Mouse (Mus musculus): Measurements from ENCODE around the gene Ccne1.
A peak's percentile ranks its signal among the peaks of the same experiment; 100 is the strongest.
"Not testable (repeated sequence)": the region's sequence is repeated elsewhere in the genome, so short reads cannot be mapped to it uniquely, and the experiment has no call there.

The Ccne1 gene

DNA sequence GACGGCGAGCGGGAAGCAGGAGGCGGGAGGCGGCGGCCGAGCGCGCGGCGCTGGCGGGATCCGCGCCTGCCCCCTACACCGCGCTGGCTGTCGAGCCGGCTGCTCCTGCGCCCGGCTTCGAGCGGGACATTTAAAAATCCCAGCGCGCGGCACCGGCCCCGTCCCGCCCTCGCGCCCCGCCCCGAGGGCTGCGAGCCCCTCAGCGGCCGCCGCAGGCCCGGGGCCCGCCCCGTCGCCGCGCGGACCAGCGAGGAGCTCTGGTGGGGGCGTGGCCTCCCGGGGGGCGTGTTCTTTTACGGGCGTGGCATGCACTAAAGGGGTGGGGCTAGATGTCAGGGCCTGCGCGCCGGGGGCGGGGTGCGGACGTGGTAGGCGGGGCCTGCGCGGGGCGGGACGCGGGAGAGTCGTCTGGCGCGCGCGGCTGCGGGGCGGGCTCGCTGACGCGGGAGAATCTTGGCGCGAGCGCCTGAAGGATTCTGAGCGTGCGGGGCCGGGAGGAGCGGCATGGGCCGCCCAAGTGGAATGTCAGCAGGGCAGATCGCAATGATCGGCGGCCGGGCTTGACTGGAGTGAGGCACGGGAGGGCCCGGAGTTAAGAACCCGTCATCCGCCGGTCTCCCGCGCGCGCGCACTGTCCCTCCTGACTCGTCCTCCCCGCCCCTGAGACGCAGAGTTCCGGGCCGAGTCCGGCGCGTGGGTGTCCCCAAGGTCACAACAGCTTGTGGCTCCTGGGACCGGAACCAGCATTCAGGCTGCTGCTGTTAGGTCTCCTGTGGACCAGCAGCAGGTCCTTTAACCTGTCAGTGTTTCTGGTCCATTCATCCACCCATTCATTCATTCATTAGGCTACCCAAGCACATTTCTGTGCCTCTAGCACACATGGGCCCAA is at the start of gene Ccne1:
TSS of gene Ccne1 (minus strand) at position 164 of the 889 bp plus-strand sequence.
- peak; percentile 88 for ATAC-seq (ENCODE audit: low TSS enrichment)

DNA sequence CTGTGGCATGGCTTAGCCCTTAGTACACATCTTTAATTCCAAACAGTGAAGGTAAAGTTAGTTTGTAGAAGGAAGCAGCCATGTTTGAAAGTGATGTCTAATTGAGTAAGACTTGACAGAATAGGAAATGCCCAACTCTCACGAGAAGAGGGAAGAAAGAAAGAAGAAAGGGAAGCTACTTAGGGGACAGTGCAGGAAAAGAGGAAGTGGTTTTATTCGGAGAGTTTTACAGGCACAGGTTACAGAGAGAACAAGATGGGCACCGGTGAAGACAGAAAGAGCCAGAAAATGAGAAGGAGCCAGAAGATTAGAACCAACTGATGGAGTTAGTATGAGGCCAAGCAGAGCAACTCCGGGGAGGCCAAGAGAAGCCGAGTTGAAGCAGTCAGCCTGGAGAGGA is 48.5 kb upstream of the Ccne1 start:
- no peak for ATAC-seq (ENCODE audit: low TSS enrichment)

DNA sequence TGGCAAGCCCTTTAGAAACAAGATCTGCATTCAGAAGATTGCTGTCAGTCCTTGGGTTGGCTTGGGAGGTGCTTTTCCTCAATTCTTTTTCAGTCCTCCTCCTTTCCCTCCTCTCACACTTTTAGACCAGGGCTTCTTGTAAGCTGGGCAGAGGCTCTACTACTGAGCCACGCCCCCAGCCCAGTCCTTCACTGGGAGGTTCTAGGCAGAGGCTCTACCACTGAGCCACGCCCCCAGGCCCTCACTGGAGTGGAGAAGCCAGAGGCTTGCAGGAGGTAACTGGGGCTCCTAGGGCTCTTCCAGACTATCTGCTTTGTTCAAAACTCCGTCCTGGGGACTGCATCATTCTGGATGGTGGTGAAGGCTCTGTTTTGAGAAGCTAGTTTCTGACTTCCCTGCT is 45.2 kb upstream of the Ccne1 start:
- ATAC-seq (ENCODE audit: low TSS enrichment): no peak

DNA sequence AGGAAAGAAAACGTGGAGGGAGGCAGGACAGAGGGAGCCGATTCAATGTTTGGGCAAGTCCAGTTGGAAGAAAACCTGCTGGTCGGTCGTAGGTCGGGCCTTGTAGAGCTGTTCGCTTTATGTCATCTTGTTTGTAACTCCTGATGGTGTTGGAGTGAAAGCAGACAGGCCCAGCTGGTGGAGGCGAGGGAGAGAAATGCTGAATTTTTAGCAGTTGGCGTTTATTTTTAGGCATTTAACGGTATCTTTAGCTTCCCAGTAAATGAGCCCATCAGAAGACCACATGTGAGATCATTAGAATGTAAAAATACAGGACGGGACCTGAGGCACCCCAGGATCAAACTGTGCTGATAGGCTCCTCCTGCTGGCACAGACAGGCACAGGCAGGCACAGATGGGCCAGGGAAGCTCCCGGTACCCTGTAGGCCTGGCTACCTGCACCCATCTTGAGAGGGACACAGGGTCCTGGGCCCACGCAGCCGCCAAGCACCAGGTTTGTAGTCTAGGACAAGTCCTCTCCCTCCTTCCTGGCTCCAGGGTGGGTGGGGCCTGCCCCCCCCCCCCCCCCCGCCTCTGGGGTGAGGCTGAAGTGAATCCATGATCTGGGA is 44.5 kb upstream of the Ccne1 start:
- ATAC-seq (ENCODE audit: low TSS enrichment): peak; percentile 76; the same call in 1 of the 2 replicates

DNA sequence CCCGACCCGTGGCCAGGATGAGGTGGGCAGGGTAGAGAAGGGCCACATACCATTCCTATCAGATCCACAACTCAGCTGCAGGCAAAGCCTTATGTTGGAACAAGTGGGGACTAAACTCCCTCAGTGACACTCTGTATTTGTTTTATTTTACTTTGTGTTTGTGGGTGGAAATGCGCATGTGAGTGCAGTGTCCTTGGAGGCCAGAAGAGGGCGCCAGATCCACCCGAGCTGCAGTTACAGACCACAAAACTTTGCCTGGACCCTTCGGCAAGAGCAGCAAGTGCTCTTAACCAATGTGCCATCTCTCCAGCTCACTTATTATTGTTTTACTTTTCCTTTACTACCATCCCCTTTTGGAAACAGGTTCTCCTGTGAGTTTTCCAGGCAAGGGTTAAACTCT is 40.1 kb upstream of the Ccne1 start:
- ATAC-seq (ENCODE audit: low TSS enrichment): no peak

DNA sequence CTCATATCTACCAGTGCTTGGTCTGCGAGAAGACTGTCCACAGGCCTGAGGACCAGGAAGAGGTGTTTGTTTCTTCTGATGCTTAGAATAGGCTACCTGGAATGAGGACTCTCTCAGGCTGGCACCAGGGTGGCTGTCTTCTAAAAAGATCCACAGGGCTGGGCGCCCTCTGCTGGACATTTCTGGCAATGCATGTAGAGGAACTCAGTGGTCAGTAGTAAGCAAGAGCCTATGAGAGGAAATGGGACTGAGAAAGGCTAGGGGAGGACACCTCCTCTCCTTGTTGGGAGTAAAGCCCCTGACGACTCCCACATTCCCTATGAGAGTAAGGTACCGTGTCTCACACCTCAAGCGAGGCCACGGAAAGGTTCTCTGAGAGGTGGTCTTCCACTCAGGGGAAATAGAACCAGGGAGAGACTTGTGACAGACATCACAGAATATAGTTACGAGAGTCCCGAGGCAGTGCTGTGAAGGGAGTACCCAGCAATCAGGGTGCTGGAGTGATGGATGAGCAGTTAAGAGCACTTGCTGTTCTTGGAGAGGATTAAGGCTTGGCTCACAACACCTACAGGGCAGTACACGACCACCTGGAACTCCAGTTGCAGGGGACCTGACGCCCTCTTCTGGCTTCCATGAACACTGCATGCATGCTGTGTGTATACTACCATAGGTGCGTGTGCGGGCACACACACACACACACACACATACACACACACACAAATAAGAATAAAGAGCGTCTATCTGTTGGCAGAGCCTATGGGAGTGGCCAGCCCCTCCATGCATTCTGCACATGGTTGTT is 34.6 kb upstream of the Ccne1 start:
- ATAC-seq (ENCODE audit: low TSS enrichment): peak; percentile 80

DNA sequence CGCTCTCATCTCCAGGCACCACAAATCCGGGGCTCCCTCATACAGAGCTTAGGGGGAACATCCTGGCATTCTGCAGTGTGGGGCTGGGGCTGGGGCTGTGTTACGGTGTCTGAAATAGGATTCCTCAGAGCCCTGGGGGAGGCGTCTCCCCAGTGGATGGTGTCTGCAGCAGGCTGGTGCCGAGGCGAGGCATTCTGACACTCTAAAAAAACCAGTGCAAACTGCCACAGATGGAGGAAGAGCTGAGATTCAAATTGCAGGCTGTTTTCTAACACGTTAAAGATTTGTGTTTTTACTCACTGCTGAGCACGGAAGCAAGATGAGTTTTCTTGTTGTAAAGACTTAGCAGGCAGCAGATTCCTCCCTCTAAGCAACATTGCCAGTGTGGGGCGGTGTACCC is 33.0 kb upstream of the Ccne1 start:
- peak; percentile 95 for ATAC-seq (ENCODE audit: low TSS enrichment)

DNA sequence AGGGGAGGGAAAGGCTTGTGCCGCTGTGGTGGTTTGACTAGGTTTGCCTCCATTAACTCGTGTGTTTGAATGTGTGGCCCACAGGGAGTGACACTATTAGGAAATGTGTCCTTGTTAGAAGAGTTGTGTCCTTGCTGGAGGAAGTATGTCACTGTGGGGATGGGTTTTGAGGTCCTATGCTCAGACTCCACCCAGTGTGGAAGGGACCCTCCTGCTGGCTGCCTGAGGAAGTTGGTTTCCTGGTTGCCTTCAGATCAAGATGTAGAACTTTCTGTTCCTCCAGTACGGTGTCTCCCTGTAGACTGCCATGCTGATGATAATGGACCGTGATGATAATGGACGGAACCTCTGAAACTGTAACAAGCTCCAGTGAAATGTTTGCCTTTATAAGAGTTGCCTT is 27.1 kb upstream of the Ccne1 start:
- ATAC-seq (ENCODE audit: low TSS enrichment): no peak

DNA sequence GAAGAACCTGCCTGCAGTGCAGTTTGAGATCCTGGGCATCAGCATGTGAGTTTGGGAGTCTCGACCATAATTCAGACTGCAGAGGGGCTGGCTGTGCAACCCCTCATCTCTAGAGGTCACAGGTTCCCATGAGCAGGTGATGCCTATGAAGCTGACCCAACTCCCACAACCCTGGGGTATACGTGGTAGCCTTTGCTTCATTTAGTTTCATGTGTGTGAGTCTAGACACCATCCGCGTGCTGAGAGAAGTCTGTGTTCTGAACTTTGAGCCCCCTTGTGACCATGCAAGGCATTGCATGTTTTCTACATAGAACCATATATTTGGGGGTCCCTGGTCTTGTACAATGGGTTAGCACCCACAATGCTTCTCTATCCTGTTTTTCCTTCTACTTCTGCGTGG is 23.9 kb upstream of the Ccne1 start:
- peak; percentile 44; the same call in 1 of the 2 replicates for ATAC-seq (ENCODE audit: low TSS enrichment)

DNA sequence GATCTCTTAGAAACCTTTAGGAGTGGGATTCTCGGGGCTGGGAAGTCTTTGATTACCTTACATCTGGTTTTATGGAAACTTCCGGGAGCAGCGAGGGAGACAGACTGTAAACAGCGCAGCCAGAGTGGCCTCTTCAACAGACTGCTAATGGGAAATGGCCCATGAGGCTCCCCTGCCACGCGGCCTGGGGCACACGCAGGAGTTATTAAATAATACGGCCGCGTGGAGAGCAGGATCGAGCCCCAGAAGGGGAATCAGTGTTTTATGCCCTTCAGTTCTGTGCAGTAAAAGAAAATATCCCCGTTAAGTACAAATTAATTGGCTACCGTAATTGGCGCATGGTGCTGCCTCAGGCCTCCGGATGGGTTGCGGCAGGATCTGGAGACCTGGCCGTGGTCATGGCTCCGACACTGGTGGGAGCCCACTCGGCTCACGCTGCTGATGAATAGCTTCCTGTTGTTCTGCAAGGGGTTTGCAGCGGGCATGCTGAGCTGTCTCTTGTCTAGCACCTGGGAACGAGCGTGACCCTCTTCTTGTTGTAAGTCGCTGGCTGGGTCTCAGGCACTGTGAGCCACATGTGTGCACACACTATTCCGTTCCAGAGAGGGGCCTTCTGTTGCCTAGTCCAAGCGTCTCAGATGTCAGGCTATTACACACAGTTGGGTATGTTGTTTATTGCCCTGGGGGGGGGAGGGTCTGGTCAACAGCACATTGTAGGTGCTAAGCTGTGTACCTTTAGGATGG is 22.8 kb upstream of the Ccne1 start:
- no peak for ATAC-seq (ENCODE audit: low TSS enrichment)

DNA sequence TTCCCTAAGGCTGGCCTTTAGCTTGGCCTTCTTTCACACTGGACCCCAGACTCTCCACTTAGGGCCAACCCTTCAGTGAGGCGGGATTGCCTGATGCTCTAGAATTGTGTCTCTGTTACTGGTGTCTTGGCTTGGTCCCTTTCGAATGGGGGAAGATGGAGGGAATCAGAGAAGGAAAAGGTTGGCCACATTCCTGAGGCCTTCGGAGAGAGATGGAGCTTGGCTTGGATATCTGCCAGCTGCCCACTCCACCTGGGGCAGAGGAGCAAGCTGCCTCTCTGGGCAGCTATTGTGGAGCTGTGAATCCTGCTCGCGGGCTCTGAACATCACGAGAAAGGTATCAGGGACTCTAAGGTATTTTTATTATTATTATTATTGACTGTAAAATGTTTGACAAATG is 22.2 kb upstream of the Ccne1 start:
- ATAC-seq (ENCODE audit: low TSS enrichment): no peak

DNA sequence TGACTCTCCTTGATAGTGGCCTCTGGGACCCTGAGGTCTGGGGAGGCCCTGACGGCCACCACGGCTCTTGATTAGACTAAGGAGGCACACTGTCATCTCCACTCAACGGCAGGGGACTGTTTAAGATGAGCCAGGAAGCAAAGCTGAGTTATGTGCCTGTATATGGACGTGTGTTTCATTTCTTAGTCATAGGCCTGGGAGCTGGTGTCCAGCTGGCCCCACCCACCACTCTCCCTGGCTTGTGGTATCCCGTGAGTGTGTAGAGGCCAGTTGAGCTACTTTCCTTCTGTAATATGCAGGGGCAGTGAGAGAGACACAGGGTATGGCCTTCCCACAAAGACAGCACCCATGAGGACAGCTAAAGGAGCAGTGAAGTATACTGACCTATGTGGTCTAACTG is 20.9 kb upstream of the Ccne1 start:
- ATAC-seq (ENCODE audit: low TSS enrichment): not testable (repeated sequence)

DNA sequence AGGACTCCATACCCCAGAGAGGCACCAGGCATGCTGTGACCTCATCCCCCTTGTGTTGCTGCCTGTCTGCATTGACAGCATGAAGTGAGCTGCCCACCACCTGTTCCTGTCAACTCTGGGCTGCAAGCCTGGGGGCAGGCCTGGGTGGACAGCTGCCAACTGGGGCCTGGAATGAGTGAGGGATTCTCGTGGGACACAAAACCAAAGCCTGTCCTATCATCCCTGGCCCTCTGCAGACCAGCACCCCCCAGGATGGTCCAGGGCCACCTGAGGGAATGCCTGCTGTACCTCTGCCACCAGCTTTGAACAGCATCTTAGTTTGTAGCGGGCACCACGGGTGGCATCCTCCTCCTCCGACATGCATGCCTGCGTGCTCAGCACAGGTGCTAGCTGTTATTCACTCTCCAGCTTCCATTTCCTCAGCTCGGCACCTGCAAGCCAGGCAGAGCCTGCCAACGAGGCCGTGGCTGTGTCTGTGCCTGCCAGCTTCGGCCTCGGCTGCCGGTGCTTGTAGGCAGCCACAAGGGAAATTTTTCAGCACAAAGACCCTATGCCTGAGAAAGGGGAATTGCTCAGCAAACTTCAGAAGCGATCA is 18.3 kb upstream of the Ccne1 start:
- no peak; the same call in 1 of the 2 replicates for ATAC-seq (ENCODE audit: low TSS enrichment)

DNA sequence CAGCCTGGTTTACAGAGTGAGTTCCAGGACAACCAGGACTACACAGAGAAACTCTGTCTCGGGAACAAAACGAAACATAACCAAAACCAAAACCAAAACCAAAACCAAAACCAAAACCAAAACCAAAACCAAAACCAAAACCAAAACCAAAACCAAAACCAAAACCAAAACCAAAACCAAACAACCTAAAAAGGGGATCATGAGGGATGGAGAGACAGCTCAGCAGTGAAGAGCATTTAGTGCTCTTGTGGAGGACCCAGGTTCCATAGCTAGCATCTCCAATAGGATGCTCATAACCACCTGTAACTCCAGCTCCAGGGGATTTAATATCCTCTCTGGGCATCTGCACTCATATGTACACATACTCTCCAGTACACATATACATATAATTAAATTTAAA is 16.8 kb upstream of the Ccne1 start:
- not testable (repeated sequence) for ATAC-seq (ENCODE audit: low TSS enrichment)

DNA sequence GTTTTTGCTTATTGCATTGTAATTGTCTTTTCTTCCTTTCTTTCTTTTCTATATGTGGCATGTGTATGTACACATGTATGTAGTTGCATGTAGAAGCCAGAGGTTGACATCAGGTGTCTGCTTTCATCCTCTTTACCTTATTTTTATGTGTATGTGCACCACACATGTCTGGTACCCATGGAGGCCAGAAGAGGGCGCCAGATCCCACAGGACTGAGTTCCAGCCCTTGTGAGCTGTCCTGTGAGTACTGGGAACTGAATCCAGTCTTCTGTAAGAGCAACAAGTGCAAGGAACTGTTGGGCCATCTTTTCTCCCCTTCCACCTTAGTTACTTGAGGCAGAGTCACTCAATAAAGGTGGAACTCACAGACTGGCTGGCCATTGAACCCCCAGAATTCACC is 11.3 kb upstream of the Ccne1 start:
- no peak for ATAC-seq (ENCODE audit: low TSS enrichment)

DNA sequence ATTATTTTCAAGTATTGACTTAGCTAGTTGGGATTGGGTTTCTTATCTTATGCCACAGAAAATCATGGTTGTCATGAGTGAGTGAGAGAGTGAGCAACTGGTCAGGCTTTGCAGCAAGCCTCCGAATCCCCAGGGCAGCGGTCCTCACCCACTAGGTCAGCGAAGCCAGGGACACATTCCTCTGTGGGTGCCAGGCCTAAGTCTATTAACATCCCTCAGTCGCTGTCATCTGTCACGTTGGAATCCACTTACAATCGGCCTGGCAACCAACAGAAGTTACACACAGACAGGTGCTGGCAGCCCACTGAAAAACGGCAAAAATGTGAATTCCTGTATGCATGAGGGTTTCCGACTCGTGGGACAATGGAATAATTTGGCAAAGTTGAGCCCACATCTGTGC is 5.1 kb upstream of the Ccne1 start:
- ATAC-seq (ENCODE audit: low TSS enrichment): no peak

DNA sequence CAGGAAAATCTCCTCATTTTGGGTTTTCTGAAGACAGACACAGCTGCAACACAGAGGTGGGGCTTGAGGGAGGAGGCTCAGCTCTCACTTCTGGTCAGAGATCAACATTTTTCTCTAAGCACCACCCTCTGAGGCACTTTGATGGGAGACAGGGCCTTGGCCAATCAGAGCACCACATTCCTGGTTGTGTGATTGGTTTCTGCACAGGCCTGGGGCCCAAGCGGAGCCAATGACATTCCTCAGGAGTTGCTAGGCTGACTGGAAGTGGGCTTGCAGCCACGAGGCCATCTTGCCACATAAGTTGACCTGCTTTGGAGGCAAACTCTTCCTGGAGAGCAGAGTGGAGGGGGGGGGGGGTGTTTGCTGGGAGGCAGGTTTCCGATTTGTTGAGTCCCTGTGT is 4.7 kb upstream of the Ccne1 start:
- no peak for ATAC-seq (ENCODE audit: low TSS enrichment)

DNA sequence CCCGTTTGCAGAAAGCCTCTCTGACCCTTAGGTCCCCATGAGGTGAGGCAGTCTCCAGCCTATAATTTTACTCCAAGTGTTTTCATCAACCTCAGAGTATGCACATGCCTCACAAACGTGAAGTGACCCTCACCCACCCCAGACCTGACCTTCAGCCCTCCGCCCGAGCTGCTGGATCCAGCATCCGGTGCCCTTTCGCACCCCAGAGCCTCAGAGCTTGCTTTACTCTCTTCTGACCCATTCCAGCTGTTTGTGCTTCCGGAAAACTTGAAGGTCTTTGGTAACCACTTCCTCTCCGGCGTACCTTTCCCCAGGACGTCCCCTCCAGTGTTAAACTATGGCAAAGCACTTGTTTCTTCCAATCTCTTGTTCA is 912 bp upstream of the Ccne1 start:
- no peak for ATAC-seq (ENCODE audit: low TSS enrichment)

DNA sequence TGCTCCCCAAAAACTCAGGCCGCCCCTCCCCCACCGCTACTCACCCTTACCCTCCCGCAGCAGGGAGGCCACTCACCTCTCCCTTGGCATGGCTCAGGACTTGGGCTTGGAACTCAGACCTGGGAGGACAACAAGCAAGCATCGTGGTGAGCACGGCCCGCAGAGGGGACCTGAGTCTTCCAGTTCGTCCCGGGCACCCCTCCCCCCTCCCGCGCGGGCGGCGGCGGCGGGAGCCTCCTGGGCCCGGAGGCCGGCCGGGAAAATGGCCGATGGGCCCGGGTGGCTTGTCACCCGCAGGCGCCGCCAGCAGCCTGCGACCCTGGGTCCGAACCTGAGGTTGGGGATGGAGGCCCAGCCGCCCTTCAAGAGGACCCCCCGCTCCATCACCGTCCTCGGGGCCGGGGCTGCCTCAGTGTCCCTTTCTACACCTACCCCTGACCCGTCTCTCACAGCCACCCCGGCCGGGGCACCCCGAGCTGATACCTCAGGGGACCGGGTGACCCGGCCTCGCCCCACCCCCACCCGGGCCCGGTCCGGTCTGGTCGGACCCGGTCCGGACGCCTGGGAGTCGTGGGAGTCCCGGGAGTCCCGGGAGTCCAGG is 523 bp downstream of the Ccne1 start:
- ATAC-seq (ENCODE audit: low TSS enrichment): peak; percentile 11; the same call in 1 of the 2 replicates

DNA sequence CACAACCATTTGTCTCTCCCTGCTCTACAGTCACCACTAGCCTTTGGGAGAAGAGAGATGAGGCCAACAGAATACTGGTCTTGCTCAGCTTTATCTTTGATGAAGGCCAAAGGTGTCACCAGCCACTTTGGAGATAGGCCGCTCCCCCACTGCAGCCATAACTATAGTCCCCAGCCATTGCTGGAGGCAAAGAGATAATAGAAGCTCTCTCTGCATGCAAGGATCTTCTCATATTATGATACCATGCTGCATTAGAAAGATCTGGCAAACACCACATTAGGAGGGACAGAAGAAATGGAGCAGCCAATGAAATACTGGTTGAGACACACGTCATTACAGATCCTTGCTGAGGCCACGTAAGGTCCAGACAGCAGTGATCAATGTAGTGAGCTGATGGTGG is 2.0 kb downstream of the Ccne1 start:
- ATAC-seq (ENCODE audit: low TSS enrichment): no peak

DNA sequence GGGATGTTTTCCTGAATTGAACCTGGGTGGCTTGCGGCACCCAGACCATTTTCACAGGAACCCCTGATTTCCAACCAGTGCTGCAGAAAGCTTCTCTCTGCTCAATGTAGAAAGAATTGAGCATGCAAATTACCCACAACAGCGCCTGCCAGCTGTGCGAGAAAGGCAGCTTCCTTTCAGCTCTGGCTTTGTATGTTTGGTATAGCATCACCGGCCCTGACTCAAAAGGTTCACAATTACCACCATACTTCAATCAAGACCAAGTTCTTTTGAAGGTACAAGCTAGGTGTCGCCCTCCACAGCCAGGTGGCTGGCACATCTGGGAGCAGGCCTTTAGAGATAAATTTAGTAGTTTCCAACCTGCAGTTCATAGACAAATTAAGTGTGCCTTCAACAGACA is 3.2 kb downstream of the Ccne1 start:
- no peak for ATAC-seq (ENCODE audit: low TSS enrichment)
